Mouse (Mus musculus): ENCODE data around the gene Yju2.
A peak's percentile ranks its signal among the peaks of the same experiment; 100 is the strongest.

Yju2 gene

GRCm38 (mm10) chr17:56006956-56007355 lies 48.1 kb downstream of the Yju2 start:
- DNase-seq (ENCODE audit: low read depth in 1 of 2, low spot score in 2 of 2): no peak

GRCm38 (mm10) chr17:56007444-56008355 lies 48.8 kb downstream of the Yju2 start:
- no peak for DNase-seq (ENCODE audit: low read depth in 1 of 2, low spot score in 2 of 2)

GRCm38 (mm10) chr17:56008356-56009087 lies 49.6 kb downstream of the Yju2 start:
- peak; percentile 70 to 79 for DNase-seq (ENCODE audit: low read depth in 1 of 2, low spot score in 2 of 2)

GRCm38 (mm10) chr17:56009088-56009961 lies 50.4 kb downstream of the Yju2 start:
- peak; percentile 52 to 76 for DNase-seq (ENCODE audit: low read depth in 1 of 2, low spot score in 2 of 2)

- DNase-seq (ENCODE audit: low read depth in 1 of 2, low spot score in 2 of 2): no peak
Measured at GRCm38 (mm10) chr17:56009962-56010240, 51.0 kb downstream of the Yju2 start.

- DNase-seq (ENCODE audit: low read depth in 1 of 2, low spot score in 2 of 2): no peak
Measured at GRCm38 (mm10) chr17:56010255-56010654, 51.4 kb downstream of the Yju2 start.

GRCm38 (mm10) chr17:56010681-56011080 lies 51.8 kb downstream of the Yju2 start:
- peak; percentile 40 to 72 for DNase-seq (ENCODE audit: low read depth in 1 of 2, low spot score in 2 of 2)

- no peak for DNase-seq (ENCODE audit: low read depth in 1 of 2, low spot score in 2 of 2)
Measured at GRCm38 (mm10) chr17:56011441-56011840, 52.5 kb downstream of the Yju2 start.

GRCm38 (mm10) chr17:56015293-56015692 lies 56.4 kb downstream of the Yju2 start:
- DNase-seq (ENCODE audit: low read depth in 1 of 2, low spot score in 2 of 2): no peak

GRCm38 (mm10) chr17:56016382-56016781 lies 57.5 kb downstream of the Yju2 start:
- no peak for DNase-seq (ENCODE audit: low read depth in 1 of 2, low spot score in 2 of 2)

GRCm38 (mm10) chr17:56016793-56017785 lies 58.2 kb downstream of the Yju2 start:
- no peak for DNase-seq (ENCODE audit: low read depth in 1 of 2, low spot score in 2 of 2)

- DNase-seq (ENCODE audit: low read depth in 1 of 2, low spot score in 2 of 2): no peak
Measured at GRCm38 (mm10) chr17:56017848-56018247, 58.9 kb downstream of the Yju2 start.
